Mouse (Mus musculus) retina, adult 2 months (tissue): ENCODE results near the gene Vmn1r42.
"Not testable (repeated sequence)": the region's sequence is repeated elsewhere in the genome, so short reads cannot be mapped to it uniquely, and the experiment has no call there.

Experiments
- DNase-seq: peaks from one replicate; pipeline ENCODE4 v3.0.0-alpha.2; 2012; ENCODE audit warnings: low read depth, low spot score

The Vmn1r42 gene

DNA sequence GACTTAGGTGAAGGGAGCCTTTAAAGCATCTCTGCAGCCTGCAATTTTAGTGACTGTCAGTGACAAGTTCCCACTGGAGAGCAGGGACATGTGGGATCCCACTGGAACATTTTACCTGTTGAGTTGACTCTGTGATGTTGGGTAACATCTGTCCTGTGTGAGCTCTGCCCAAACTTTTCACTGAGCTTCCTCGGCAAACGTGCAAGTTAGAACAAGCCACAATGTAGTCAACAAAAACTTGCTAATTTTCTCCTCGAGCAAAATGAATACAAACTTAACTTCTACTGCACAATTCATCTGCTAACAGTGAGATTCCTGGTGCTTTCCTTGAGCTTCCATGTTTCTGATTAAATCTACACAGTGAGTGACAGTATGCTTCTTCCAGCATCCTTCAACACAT is at the start of gene Vmn1r42, which contains the start of gene Vmn1r43:
Vmn1r42 (minus strand) TSS at position 101 of the 400 bp plus-strand sequence.
Vmn1r43 (minus strand) TSS at position 101 of the 400 bp plus-strand sequence.
- not testable (repeated sequence) for DNase-seq

- no peak for DNase-seq
Measured at GRCm38 (mm10) chr6:89883812-89884211, 7.6 kb upstream of the Vmn1r42 start.

DNA sequence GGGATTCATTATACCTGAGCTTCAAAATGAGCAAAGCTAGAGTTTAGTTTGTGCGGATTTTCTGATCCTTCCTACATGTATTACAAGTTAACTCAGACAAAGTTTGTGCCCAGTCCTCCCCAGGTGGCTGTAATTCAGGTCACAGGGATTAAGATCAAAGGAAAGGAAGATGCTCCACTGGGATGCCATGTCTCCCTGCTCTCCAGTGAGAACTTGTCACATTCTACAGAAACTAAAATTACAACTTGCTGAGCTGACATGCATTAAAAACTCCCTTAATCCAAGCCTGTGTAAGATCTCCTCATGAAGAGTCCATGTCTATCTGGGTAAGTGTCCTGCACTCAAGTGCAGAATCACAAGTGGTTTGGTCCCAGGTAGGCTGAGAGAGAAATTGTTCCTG is 7.1 kb upstream of the Vmn1r42 start, which contains the start of gene Vmn1r44:
Vmn1r44 (plus strand) TSS at position 301 of the 400 bp plus-strand sequence.
- no peak for DNase-seq

DNA sequence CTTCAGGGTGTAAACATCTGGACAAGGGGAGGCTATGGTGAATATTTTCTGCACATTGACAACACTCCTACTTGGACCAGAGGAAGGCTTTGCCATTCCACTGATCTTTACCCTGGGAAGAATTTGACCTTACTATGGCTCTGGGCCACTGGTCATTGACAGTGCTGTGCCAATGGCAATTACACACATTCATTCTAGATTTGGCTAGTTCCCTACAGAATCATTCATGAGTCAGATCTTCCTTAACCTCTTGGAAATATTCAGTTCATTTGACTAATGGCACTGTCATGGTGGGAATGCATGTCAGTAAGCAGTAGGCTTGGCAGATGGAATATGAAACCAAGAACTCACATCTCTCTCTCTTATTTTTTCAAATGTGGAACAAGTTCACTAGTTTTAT is 4.7 kb upstream of the Vmn1r42 start:
- no peak for DNase-seq

- no peak for DNase-seq
Measured at GRCm38 (mm10) chr6:89876963-89877362, 750 bp upstream of the Vmn1r42 start.

DNA sequence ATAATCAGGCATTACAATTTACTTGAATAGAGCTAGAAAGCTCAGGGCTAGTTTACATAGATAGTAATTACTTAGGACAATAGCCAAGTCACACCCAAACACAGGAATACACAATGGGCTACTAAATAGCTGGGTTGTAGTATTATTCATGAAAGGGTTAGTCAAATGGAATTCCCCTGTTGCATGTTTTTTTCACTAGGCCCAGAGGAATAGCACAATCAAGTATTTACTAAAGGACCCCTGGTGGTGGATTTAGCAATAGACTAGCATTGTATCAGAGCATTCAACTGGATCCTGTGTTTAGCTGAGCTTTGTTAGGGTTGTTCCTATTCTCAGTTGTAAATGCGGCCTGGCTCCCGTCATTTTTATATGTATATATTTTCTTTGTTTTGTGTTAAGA is 8.2 kb downstream of the Vmn1r42 start:
- DNase-seq, result no peak

DNA sequence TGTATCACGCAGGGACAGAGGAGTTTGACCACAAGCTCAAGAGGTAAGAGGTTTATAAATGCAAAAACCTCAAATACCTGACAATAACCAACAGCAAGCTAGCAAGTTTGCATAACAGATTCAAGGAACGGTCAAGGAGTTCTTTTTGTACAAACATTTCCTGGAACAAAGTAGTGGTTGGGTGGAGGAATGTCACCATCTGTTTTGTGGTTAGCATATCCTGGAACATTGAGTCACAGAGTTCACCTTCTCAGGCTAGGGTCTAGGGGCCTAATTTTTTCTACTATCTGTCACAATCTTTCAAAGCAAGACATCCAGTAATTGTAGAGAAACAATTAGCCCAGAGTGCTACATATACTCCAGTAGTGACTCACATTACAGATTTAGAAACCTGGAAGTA is 8.9 kb downstream of the Vmn1r42 start:
- DNase-seq, result no peak

DNA sequence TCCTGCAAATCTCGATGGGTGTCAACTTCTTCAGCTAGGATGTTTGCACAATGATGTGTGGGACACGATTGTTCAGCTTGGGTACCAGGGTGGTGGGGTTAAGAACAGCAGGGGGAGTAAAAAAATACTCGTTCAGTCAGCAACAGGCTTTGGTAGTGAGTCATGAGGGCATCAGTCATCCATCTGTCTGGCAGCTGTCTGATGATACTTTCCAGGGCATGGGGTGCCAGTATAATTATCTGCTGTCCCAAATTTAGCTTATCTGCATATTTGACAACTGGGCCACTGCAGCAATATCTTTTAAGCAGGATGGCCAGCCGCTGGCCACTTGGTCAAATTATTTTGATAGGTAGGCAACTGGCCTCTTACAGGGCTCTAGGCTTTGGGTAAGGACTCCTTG is 12.4 kb downstream of the Vmn1r42 start:
- DNase-seq, result no peak

- DNase-seq, result no peak
Measured at GRCm38 (mm10) chr6:89859839-89860238, 16.4 kb downstream of the Vmn1r42 start.

- no peak for DNase-seq
Measured at GRCm38 (mm10) chr6:89857552-89857951, 18.7 kb downstream of the Vmn1r42 start.
